Mouse (Mus musculus) ES-Bruce4 (cell line): ENCODE measurements around the gene Heatr5a.

Experiments used
- CTCF ChIP-seq: IDR thresholded peaks from one replicate; pipeline ENCODE4 v1.8.1; 2011; ENCODE audit warnings: low read depth, low read length
- EP300 ChIP-seq: IDR thresholded peaks from 2 replicates; pipeline ENCODE4 v1.6.1; 2011; ENCODE audit warnings: low read depth, low read length; ENCODE audit not compliant: insufficient read depth
- POLR2A ChIP-seq: IDR thresholded peaks from one replicate; pipeline ENCODE4 v1.8.1; 2011; ENCODE audit warnings: low read length; ENCODE audit not compliant: insufficient read depth

GRCm38 (mm10) chr12:51914903-51915670 lies 56.0 kb downstream of the Heatr5a start:
- TF ChIP-seq EP300 (no peak), CTCF (no peak), POLR2A (no peak)
